Mouse (Mus musculus) ES-Bruce4 (cell line): ENCODE measurements around the gene Nfatc4.

Experiments used
- CTCF ChIP-seq: IDR thresholded peaks from one replicate; pipeline ENCODE4 v1.8.1; 2011; ENCODE audit warnings: low read depth, low read length
- EP300 ChIP-seq: IDR thresholded peaks from 2 replicates; pipeline ENCODE4 v1.6.1; 2011; ENCODE audit warnings: low read depth, low read length; ENCODE audit not compliant: insufficient read depth
- POLR2A ChIP-seq: IDR thresholded peaks from one replicate; pipeline ENCODE4 v1.8.1; 2011; ENCODE audit warnings: low read length; ENCODE audit not compliant: insufficient read depth

DNA sequence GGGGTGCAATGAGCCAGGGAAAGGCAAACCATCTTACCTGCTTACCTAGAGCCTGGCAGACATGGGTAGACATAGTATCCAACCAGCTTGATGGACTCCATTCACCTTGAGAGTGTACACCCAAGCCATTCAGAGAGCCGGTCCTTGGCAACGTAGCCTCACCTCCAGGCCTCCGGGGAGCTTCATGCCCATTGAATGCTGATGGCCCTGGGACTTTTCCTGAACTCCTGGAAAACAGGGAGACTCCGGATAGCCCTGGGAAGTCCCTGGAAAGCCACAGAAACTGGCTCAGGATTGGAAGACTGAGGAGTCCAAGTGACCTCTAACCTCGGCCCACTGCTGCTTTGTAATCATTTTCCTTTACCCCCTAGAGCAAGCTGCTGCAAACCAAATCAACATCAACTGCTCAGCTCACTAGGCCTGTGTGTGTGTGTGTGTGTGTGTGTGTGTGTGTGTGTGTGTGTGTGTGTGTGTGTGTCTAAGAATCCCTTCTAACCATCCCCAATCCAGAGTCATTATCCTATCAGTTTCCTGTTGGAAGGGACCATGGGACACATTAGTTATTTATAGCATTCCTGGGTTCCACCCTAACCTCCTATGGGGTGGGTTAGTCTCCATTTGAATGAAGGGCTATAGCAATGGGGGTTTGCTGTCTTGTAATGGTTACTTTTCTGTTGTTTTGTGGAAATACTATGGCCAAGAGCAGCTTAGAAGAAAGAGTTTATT lies 12.0 kb downstream of the Nfatc4 start:
- no peak for TF ChIP-seq CTCF
- no peak for TF ChIP-seq POLR2A
- TF ChIP-seq EP300 = 0 out of 2 replicates have a peak, but pooled peaks have one; percentile 35
